Mouse (Mus musculus): ENCODE results near the gene Iqsec1. TPM values are rescaled to one million over a fixed set of nuclear protein-coding genes. Genes with fewer than 3 reads are reported as not detected.

Iqsec1 gene
- polyA plus RNA-seq, 1 experiment from 2014 or later: 4.2 TPM

DNA sequence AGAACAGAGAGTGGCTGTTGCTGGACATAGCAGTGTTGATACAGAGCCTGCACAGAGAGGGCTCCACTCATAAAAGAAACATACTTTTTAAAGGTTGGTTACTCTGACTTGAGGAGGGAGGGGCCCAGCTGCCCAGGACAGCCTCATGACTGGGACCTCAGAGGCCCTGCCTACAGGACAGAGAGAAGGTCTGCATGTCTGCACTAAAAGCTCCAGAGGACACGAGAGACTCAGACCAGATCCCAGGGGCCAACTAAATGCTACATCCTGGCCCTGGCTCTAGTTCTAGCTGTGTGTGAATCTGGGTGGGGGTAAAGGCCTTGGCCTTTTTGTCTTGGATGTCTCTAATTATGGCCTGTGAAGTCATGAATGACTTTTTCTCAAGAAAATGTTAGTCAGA lies 288.4 kb downstream of the Iqsec1 start:
- no peak for TF ChIP-seq CTCF (IDR thresholded peaks at IDR 0.05; ENCODE audit: low read depth)
- TF ChIP-seq EP300 (IDR thresholded peaks at IDR 0.05; ENCODE audit: low read depth): no peak
- no peak overlapping the region for H3K9ac ChIP-seq (replicated peaks)
- no peaks in the 10 kb centered on the region for H3K27me3 ChIP-seq (ENCODE audit: insufficient read depth, low read length)
- 76% methylated on average over 1 of the region's 1 CpGs for WGBS (ENCODE audit: insufficient replicate concordance)
- H3K4me2 ChIP-seq (ENCODE audit: low read depth, low read length): no peak overlapping the region
- H3K4me3 ChIP-seq (ENCODE audit: low read depth, low read length): no peak overlapping the region
- no peak overlapping the region for H3K27ac ChIP-seq (ENCODE audit: low read depth)
- H3K9me3 ChIP-seq (ENCODE audit: low read length): no peaks in the 10 kb centered on the region
- no peaks in the 10 kb centered on the region; the same call in 1 of the 2 replicates for H3K36me3 ChIP-seq (replicated peaks; ENCODE audit: insufficient read depth, low read length)
- ATAC-seq: no peak
- DNase-seq: no peak
- peaks cover 46% of the 10 kb centered on the region for H3K4me1 ChIP-seq (ENCODE audit: insufficient read depth)

DNA sequence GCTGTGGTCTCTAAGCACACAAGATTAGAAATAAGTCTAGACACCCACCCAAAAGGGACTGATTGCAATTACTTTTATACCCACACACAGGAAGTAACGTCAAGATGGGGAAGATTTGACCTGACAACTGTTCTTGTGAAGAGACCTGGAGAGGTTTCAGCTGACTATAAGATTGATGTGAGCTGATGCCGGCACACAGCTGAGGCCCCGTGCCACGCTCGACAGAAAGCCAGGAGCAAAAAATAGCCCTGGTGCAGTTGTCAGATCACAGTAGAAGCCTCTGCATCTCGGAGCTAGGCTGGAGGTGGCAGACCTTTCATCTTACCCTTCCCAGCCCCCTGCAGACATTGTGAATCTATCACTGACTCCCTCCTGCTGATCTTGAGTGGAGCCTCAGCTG lies 289.6 kb downstream of the Iqsec1 start:
- Histone ChIP-seq H3K4me3 (ENCODE audit: low read depth, low read length) (no peak overlapping the region), H3K9ac (replicated peaks) (no peak overlapping the region), H3K27me3 (ENCODE audit: insufficient read depth, low read length) (no peaks in the 10 kb centered on the region), H3K36me3 (replicated peaks; ENCODE audit: insufficient read depth, low read length) (peaks cover 6% of the 10 kb centered on the region), H3K27ac (ENCODE audit: low read depth) (no peak overlapping the region), H3K4me1 (ENCODE audit: insufficient read depth) (peaks cover 33% of the 10 kb centered on the region), H3K4me2 (ENCODE audit: low read depth, low read length) (no peak overlapping the region), H3K9me3 (ENCODE audit: low read length) (no peaks in the 10 kb centered on the region)
- DNase-seq (no peak), ATAC-seq (no peak)
- no peak for TF ChIP-seq CTCF (IDR thresholded peaks at IDR 0.05; ENCODE audit: low read depth)
- TF ChIP-seq EP300 (IDR thresholded peaks at IDR 0.05; ENCODE audit: low read depth): no peak
- 65% methylated on average over 6 of the region's 6 CpGs for WGBS (ENCODE audit: insufficient replicate concordance)

DNA sequence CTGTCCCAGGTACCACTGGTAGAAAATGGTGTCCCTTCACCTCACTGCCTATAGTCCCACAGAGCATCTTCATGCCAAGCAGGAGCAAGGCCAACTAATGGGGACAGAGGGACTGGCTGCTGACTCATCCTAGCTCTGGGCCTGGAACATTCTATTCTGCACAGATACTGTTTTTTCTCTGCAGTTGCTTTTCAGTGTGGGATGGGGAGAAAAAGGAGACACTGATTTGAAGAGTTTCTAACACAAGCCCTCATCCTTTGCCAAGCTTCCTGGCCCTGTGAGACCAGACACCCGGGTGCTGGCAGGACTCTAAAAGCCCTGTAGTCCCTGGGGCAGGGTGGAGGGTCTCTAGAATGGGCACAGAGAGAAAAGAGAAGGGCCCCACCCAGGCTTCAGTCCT lies 292.7 kb downstream of the Iqsec1 start:
- 50% methylated on average over 1 of the region's 1 CpGs for WGBS (ENCODE audit: insufficient replicate concordance)
- H3K4me2 ChIP-seq (ENCODE audit: low read depth, low read length): no peak overlapping the region
- TF ChIP-seq EP300 (IDR thresholded peaks at IDR 0.05; ENCODE audit: low read depth): no peak
- no peak for TF ChIP-seq CTCF (IDR thresholded peaks at IDR 0.05; ENCODE audit: low read depth)
- ATAC-seq: no peak
- no peaks in the 10 kb centered on the region for H3K9me3 ChIP-seq (ENCODE audit: low read length)
- no peak overlapping the region for H3K27ac ChIP-seq (ENCODE audit: low read depth)
- H3K27me3 ChIP-seq (ENCODE audit: insufficient read depth, low read length): no peaks in the 10 kb centered on the region
- no peak for DNase-seq
- H3K4me1 ChIP-seq (ENCODE audit: insufficient read depth): peaks cover 2% of the 10 kb centered on the region
- no peak overlapping the region for H3K4me3 ChIP-seq (ENCODE audit: low read depth, low read length)
- H3K9ac ChIP-seq (replicated peaks): no peak overlapping the region
- H3K36me3 ChIP-seq (replicated peaks; ENCODE audit: insufficient read depth, low read length): peaks cover 29% of the 10 kb centered on the region

DNA sequence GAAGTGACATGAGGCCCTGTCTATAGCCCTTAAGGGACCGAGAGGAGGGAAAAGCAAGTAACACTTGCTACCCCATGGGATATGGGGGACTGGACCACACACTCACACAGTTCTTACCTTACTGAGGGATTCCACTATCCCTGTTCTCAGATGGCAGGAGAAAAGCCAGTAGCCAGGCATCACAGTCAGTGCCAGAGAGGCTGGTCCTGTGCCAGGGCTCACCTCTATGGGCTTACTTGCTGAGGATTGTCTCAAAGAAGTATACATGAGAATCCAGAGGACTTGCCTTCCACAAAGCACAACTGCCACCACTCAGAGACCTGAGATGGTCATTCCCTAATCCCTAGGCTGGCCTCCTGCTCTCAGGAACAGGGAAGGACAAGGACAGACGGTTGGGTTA lies 296.1 kb downstream of the Iqsec1 start:
- H3K9ac ChIP-seq (replicated peaks): no peak overlapping the region
- no peak overlapping the region for H3K4me2 ChIP-seq (ENCODE audit: low read depth, low read length)
- no peak overlapping the region for H3K27ac ChIP-seq (ENCODE audit: low read depth)
- peaks cover 62% of the 10 kb centered on the region for H3K36me3 ChIP-seq (replicated peaks; ENCODE audit: insufficient read depth, low read length)
- no peak for ATAC-seq
- H3K4me1 ChIP-seq (ENCODE audit: insufficient read depth): no peaks in the 10 kb centered on the region
- no peaks in the 10 kb centered on the region for H3K9me3 ChIP-seq (ENCODE audit: low read length)
- WGBS (ENCODE audit: insufficient replicate concordance): 86% methylated on average over 2 of the region's 2 CpGs
- no peaks in the 10 kb centered on the region for H3K27me3 ChIP-seq (ENCODE audit: insufficient read depth, low read length)
- TF ChIP-seq CTCF (IDR thresholded peaks at IDR 0.05; ENCODE audit: low read depth): no peak
- TF ChIP-seq EP300 (IDR thresholded peaks at IDR 0.05; ENCODE audit: low read depth): no peak
- no peak overlapping the region for H3K4me3 ChIP-seq (ENCODE audit: low read depth, low read length)
- DNase-seq: no peak

DNA sequence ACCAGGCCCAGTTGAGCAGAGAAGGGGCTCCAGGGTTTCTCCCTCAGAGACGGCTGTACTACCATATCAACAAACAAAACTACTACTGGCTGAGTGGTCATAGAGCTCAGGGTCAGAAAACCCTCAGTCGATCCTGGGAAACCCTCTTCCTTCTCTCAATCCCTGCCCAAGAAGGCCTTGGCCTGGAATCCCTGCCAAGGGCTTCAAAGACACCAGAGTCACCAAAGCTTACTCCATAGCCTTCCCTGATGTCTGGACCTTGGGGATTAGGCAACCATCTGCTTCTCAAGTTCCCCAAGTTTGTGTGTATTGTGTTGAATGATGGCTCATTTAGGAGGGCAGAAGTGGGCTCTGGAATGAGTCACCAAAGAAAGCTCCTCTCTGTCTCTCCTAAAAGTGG lies 296.6 kb downstream of the Iqsec1 start:
- TF ChIP-seq EP300 (IDR thresholded peaks at IDR 0.05; ENCODE audit: low read depth) (no peak), CTCF (IDR thresholded peaks at IDR 0.05; ENCODE audit: low read depth) (no peak)
- no peak overlapping the region for H3K27ac ChIP-seq (ENCODE audit: low read depth)
- no peak overlapping the region for H3K4me2 ChIP-seq (ENCODE audit: low read depth, low read length)
- WGBS (ENCODE audit: insufficient replicate concordance): 71% methylated on average over 2 of the region's 2 CpGs
- H3K27me3 ChIP-seq (ENCODE audit: insufficient read depth, low read length): no peaks in the 10 kb centered on the region
- H3K4me1 ChIP-seq (ENCODE audit: insufficient read depth): no peaks in the 10 kb centered on the region
- peaks cover 66% of the 10 kb centered on the region for H3K36me3 ChIP-seq (replicated peaks; ENCODE audit: insufficient read depth, low read length)
- ATAC-seq (no peak), DNase-seq (no peak)
- no peak overlapping the region for H3K9ac ChIP-seq (replicated peaks)
- H3K9me3 ChIP-seq (ENCODE audit: low read length): no peaks in the 10 kb centered on the region
- H3K4me3 ChIP-seq (ENCODE audit: low read depth, low read length): no peak overlapping the region

DNA sequence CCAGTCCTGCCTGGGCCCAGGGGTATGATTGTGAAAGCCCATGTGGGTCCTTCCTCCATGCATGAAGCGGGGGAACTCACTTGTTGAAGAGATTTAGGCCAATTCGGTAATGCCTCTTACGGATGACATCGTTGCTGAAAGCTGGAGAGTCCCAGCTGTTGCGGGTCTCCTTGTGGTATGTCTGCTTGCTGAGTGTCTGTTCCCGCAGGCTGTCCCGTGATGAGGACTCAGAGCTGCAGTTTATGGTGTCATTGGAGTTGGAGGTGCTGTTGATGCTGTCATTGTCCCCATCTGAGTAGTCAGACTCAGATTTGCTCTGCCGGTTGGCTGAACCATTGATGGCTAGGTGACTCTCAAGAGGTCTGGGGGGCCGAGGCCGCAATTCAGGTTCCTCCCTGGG lies 299.0 kb downstream of the Iqsec1 start:
- Histone ChIP-seq H3K27ac (ENCODE audit: low read depth) (no peak overlapping the region), H3K9me3 (ENCODE audit: low read length) (no peaks in the 10 kb centered on the region), H3K4me3 (ENCODE audit: low read depth, low read length) (no peak overlapping the region), H3K4me2 (ENCODE audit: low read depth, low read length) (no peak overlapping the region), H3K36me3 (replicated peaks; ENCODE audit: insufficient read depth, low read length) (peaks cover 76% of the 10 kb centered on the region), H3K9ac (replicated peaks) (no peak overlapping the region), H3K4me1 (ENCODE audit: insufficient read depth) (peaks cover 5% of the 10 kb centered on the region), H3K27me3 (ENCODE audit: insufficient read depth, low read length) (no peaks in the 10 kb centered on the region)
- 87% methylated on average over 10 of the region's 10 CpGs for WGBS (ENCODE audit: insufficient replicate concordance)
- DNase-seq (no peak), ATAC-seq (no peak)
- TF ChIP-seq EP300 (IDR thresholded peaks at IDR 0.05; ENCODE audit: low read depth) (no peak), CTCF (IDR thresholded peaks at IDR 0.05; ENCODE audit: low read depth) (no peak)

DNA sequence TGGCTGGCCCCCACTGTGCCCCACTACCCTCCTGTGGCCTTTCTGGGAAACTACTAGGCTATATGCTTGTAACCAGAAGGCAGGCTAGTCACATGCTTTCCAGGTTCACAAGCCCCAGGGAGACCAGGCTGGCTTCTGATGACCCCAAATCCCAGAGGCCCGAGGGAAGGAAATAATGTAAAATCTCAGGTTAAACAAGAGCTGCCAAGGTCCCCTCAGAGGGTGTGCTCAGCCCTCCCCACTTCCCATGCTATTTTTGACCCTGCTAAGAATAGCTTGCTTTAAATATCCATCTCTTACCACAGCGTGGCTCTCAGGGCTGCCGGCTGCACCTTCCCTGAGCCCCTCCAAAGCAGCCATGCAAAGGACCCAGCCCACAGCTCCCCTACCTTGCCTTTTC lies 299.7 kb downstream of the Iqsec1 start:
- Histone ChIP-seq H3K27me3 (ENCODE audit: insufficient read depth, low read length) (no peaks in the 10 kb centered on the region), H3K36me3 (replicated peaks; ENCODE audit: insufficient read depth, low read length) (peaks cover 75% of the 10 kb centered on the region)

More for the DNA sequence above, 299.7 kb downstream of the Iqsec1 start:
- Histone ChIP-seq H3K4me1 (ENCODE audit: insufficient read depth) (peaks cover 10% of the 10 kb centered on the region), H3K9me3 (ENCODE audit: low read length) (no peaks in the 10 kb centered on the region), H3K9ac (replicated peaks) (no peak overlapping the region), H3K4me3 (ENCODE audit: low read depth, low read length) (no peak overlapping the region), H3K27ac (ENCODE audit: low read depth) (no peak overlapping the region), H3K4me2 (ENCODE audit: low read depth, low read length) (no peak overlapping the region)
- no peak for TF ChIP-seq CTCF (IDR thresholded peaks at IDR 0.05; ENCODE audit: low read depth)
- TF ChIP-seq EP300 (IDR thresholded peaks at IDR 0.05; ENCODE audit: low read depth): no peak
- no peak for ATAC-seq
- 46% methylated on average over 3 of the region's 3 CpGs for WGBS (ENCODE audit: insufficient replicate concordance)
- DNase-seq: no peak
